Comparison of ENCODE assay signal across 18 mouse cellular contexts in genomic region chr15:42296406-42296805, GRCm38 (mm10).
DNase-seq lines count a peak whose midpoint lies in the region; ATAC-seq and TF ChIP-seq lines count a peak whose summit lies in the region.
"Had no signal": no experiment of that assay in that cellular context is flagged by ENCODE, and none has a peak within 500 bp of the region (broad histone marks: within the 10 kb centered on the region; RNA-seq: fewer than 3 reads in every experiment).

No protein-coding gene starts in this region.

- H3K27me3 ChIP-seq in kidney, postnatal 0 days (ENCODE audit: insufficient read depth, low read length) = no peaks in the 10 kb centered on the region
- no peaks in the 10 kb centered on the region for H3K27me3 ChIP-seq in Patski
- H3K27me3 ChIP-seq in forebrain, postnatal 0 days (ENCODE audit: insufficient read depth, low read length) = no peaks in the 10 kb centered on the region
- no peaks in the 10 kb centered on the region for H3K27me3 ChIP-seq in intestine, embryonic 15.5 days (replicated peaks)
- H3K27me3 ChIP-seq: forebrain, embryonic 15.5 days; hindbrain, embryonic 12.5 days; liver, embryonic 13.5 days; midbrain, embryonic 13.5 days; stomach, embryonic 15.5 days had no signal

- WGBS in kidney, postnatal 0 days = 46% methylated on average over 4 of the region's 4 CpGs
- WGBS in forebrain, postnatal 0 days = 76% methylated on average over 4 of the region's 4 CpGs
- WGBS in intestine, embryonic 15.5 days = 14% methylated on average over 4 of the region's 4 CpGs

- in situ Hi-C loops in Patski (cut with MboI; ENCODE audit: low pct_unique_long_range_greater_than_20kb) = no loop called here

- H3K27ac ChIP-seq in kidney, postnatal 0 days = no peak overlapping the region
- H3K27ac ChIP-seq in forebrain, postnatal 0 days (ENCODE audit: low read depth, low read length) = no peak overlapping the region
- no peak overlapping the region for H3K27ac ChIP-seq in intestine, embryonic 15.5 days
- H3K27ac ChIP-seq: forebrain, embryonic 15.5 days; hindbrain, embryonic 12.5 days; liver, embryonic 13.5 days; midbrain, embryonic 13.5 days; stomach, embryonic 15.5 days had no signal

- peak; percentile 40 for DNase-seq in kidney, postnatal 0 days (ENCODE audit: low spot score)
- no peak for DNase-seq in kidney, adult 18-20 months
- DNase-seq in Patski (ENCODE audit: low read depth, low spot score) = no peak
- peak; percentile 23 for DNase-seq in embryo, embryonic 11 days
- DNase-seq in lung, postnatal 36 days = peak; percentile 52
- DNase-seq in forebrain, postnatal 0 days = no peak
- DNase-seq: adrenal gland, postnatal 10 days; cerebellum, adult 11 months; cerebellum, postnatal 14 days; liver, embryonic 13.5 days; right cerebral cortex, adult 18-20 months; spleen, adult 18-20 months had no signal

- POLR2A ChIA-PET in Patski (lab: Charles Lee) = interaction anchor here (0.6 kb wide), 1 partner anchor 80 kb away, joined by 3 read pairs; no protein-coding TSS in a partner anchor

- CTCF ChIA-PET in Patski (lab: Charles Lee) = no interaction called here

- H3K4me1 ChIP-seq in kidney, postnatal 0 days (replicated peaks; ENCODE audit: insufficient read depth, low read length) = no peaks in the 10 kb centered on the region
- no peaks in the 10 kb centered on the region for H3K4me1 ChIP-seq in forebrain, postnatal 0 days (ENCODE audit: insufficient read depth)
- H3K4me1 ChIP-seq in intestine, embryonic 15.5 days (replicated peaks) = no peaks in the 10 kb centered on the region
- H3K4me1 ChIP-seq: forebrain, embryonic 15.5 days; hindbrain, embryonic 12.5 days; midbrain, embryonic 13.5 days; stomach, embryonic 15.5 days had no signal

- TF ChIP-seq CTCF in kidney, postnatal 0 days (IDR thresholded peaks at IDR 0.05; ENCODE audit: low read depth) = no peak
- no peak for TF ChIP-seq CTCF in Patski (IDR thresholded peaks at IDR 0.05)
- no peak for TF ChIP-seq CTCF in forebrain, postnatal 0 days (IDR thresholded peaks at IDR 0.05; ENCODE audit: low read depth)

- H3K4me3 ChIP-seq in kidney, postnatal 0 days (replicated peaks; ENCODE audit: low read depth, low read length) = no peak overlapping the region
- no peak overlapping the region for H3K4me3 ChIP-seq in forebrain, postnatal 0 days (ENCODE audit: low read depth, low read length)
- H3K4me3 ChIP-seq in intestine, embryonic 15.5 days (replicated peaks) = no peak overlapping the region
- H3K4me3 ChIP-seq: forebrain, embryonic 15.5 days; hindbrain, embryonic 12.5 days; liver, embryonic 13.5 days; midbrain, embryonic 13.5 days; stomach, embryonic 15.5 days had no signal

- no peak overlapping the region for H3K4me2 ChIP-seq in kidney, postnatal 0 days (ENCODE audit: low read length)
- no peak overlapping the region for H3K4me2 ChIP-seq in forebrain, postnatal 0 days (ENCODE audit: low read depth)
- no peak overlapping the region for H3K4me2 ChIP-seq in intestine, embryonic 15.5 days (replicated peaks)
- H3K4me2 ChIP-seq: forebrain, embryonic 15.5 days; hindbrain, embryonic 12.5 days; liver, embryonic 13.5 days; midbrain, embryonic 13.5 days; stomach, embryonic 15.5 days had no signal

- no peaks in the 10 kb centered on the region for H3K9me3 ChIP-seq in kidney, postnatal 0 days (replicated peaks; ENCODE audit: low read length)
- H3K9me3 ChIP-seq in forebrain, postnatal 0 days (ENCODE audit: low read length) = no peaks in the 10 kb centered on the region
- H3K9me3 ChIP-seq in intestine, embryonic 15.5 days = no peaks in the 10 kb centered on the region
- H3K9me3 ChIP-seq: forebrain, embryonic 15.5 days; hindbrain, embryonic 12.5 days; liver, embryonic 13.5 days; midbrain, embryonic 13.5 days; stomach, embryonic 15.5 days had no signal

- no peak for ATAC-seq in kidney, postnatal 0 days (replicated peaks; ENCODE audit: low FRiP score, low read depth)
- peak; percentile 31 for ATAC-seq in Patski
- no peak for ATAC-seq in forebrain, postnatal 0 days
- no peak for ATAC-seq in intestine, embryonic 15.5 days
- ATAC-seq: forebrain, embryonic 15.5 days; inflammation-experienced regulatory T-cells, adult 6 months; midbrain, embryonic 13.5 days had no signal

- H3K36me3 ChIP-seq in kidney, postnatal 0 days (ENCODE audit: insufficient read depth, low read length) = no peaks in the 10 kb centered on the region
- no peaks in the 10 kb centered on the region for H3K36me3 ChIP-seq in forebrain, postnatal 0 days (ENCODE audit: insufficient read depth)
- no peaks in the 10 kb centered on the region for H3K36me3 ChIP-seq in intestine, embryonic 15.5 days
- H3K36me3 ChIP-seq: forebrain, embryonic 15.5 days; hindbrain, embryonic 12.5 days; liver, embryonic 13.5 days; midbrain, embryonic 13.5 days; stomach, embryonic 15.5 days had no signal

- H3K9ac ChIP-seq in kidney, postnatal 0 days (ENCODE audit: low read depth, low read length) = no peak overlapping the region
- no peak overlapping the region for H3K9ac ChIP-seq in forebrain, postnatal 0 days
- H3K9ac ChIP-seq in intestine, embryonic 15.5 days = no peak overlapping the region
- H3K9ac ChIP-seq: forebrain, embryonic 15.5 days; hindbrain, embryonic 12.5 days; liver, embryonic 13.5 days; midbrain, embryonic 13.5 days; stomach, embryonic 15.5 days had no signal

Comparison
In these comparisons a context has a peak if more than half of its experiments do, and no peak if none do; other contexts are left out.
1. DNase-seq: peak in kidney, postnatal 0 days (single experiment), embryo, embryonic 11 days (single experiment) and lung, postnatal 36 days (single experiment); none in kidney, adult 18-20 months (single experiment), Patski (single experiment) and forebrain, postnatal 0 days (single experiment).